Mouse (Mus musculus) midbrain, embryonic 16.5 days (tissue): ENCODE measurements around the gene Gm5089. TPM values are rescaled to one million over a fixed set of nuclear protein-coding genes. Genes with fewer than 3 reads are reported as not detected.
"Not testable (repeated sequence)": the region's sequence is repeated elsewhere in the genome, so short reads cannot be mapped to it uniquely, and the experiment has no call there.

Source experiments
- ATAC-seq: fragments of 200-750 bp; cut with Nextera tagmentation; 2 replicates; pipeline ENCODE4 v1.8.0; 2017; ENCODE audit warnings: moderate TSS enrichment
- H3K27ac ChIP-seq: fragments of 300-500 bp; sonication (generic); 2 replicates; pipeline ENCODE4 v1.5.1; 2014; ENCODE audit warnings: mild to moderate bottlenecking, low read length, mixed read lengths
- H3K27me3 ChIP-seq: fragments of 300-500 bp; sonication (generic); 2 replicates; pipeline ENCODE4 v1.6.1; 2014; ENCODE audit warnings: low read depth, low read length, mixed read lengths; ENCODE audit not compliant: control insufficient read depth, insufficient read depth
- H3K36me3 ChIP-seq: fragments of 300-500 bp; sonication (generic); 2 replicates; pipeline ENCODE4 v1.6.1; 2014; ENCODE audit warnings: mild to moderate bottlenecking, low read length, moderate library complexity, mixed read lengths; ENCODE audit not compliant: control insufficient read depth, insufficient read depth
- H3K4me1 ChIP-seq: fragments of 300-500 bp; sonication (generic); 2 replicates; pipeline ENCODE4 v1.6.1; 2014; ENCODE audit warnings: mild to moderate bottlenecking, low read length, mixed read lengths; ENCODE audit not compliant: control insufficient read depth, insufficient read depth
- H3K4me2 ChIP-seq: fragments of 300-500 bp; sonication (generic); 2 replicates; pipeline ENCODE4 v1.6.1; 2014; ENCODE audit warnings: mild to moderate bottlenecking, low read length, mixed read lengths
- H3K4me3 ChIP-seq: fragments of 300-500 bp; sonication (generic); 2 replicates; pipeline ENCODE4 v1.5.1; 2014; ENCODE audit warnings: low read depth, mild to moderate bottlenecking, low read length, moderate library complexity, mixed read lengths
- H3K9ac ChIP-seq: fragments of 300-500 bp; sonication (generic); 2 replicates; pipeline ENCODE4 v1.6.1; 2014; ENCODE audit warnings: low read depth, low read length, mixed read lengths
- H3K9me3 ChIP-seq: fragments of 300-500 bp; sonication (generic); replicated peaks from 2 replicates; pipeline ENCODE4 v1.6.1; 2014; ENCODE audit warnings: mild to moderate bottlenecking, low read length, mixed read lengths; ENCODE audit not compliant: control insufficient read depth, poor library complexity, severe bottlenecking
- WGBS: fragments of 180-500 bp; shearing (Covaris S2); extraction: QIAGEN DNeasy Blood & Tissue Kit; methylation state at CpG from one replicate; pipeline ENCODE4 v1.1.7; 2014; 5-methylcytosine and 5-hydroxymethylcytosine counted together
- polyA plus RNA-seq: library from polyadenylated mRNA; unstranded; fragments of >200 nt; fragmentation: Nextera tagmentation; extraction: Ambion mirVana; gene quantifications from 2 replicates; pipeline ENCODE4 v1.2.1, GENCODE M21; 2015

Gm5089 gene
- polyA plus RNA-seq, 1 experiment from 2014 or later, result 0.82 TPM

GRCm38 (mm10) chr14:122462689-122463079 is 11.8 kb upstream of the Gm5089 start:
- no peaks in the 10 kb centered on the region for H3K9me3 ChIP-seq
- 10% methylated on average over 17 of the region's 17 CpGs for WGBS
- no peaks in the 10 kb centered on the region for H3K36me3 ChIP-seq
- H3K4me3 ChIP-seq, result peak overlapping the region; percentile 52
- peak overlapping the region; percentile 75 for H3K9ac ChIP-seq
- peaks cover 16% of the 10 kb centered on the region for H3K4me1 ChIP-seq
- peak overlapping the region; percentile 70 for H3K4me2 ChIP-seq
- peak overlapping the region; percentile 92 for H3K27ac ChIP-seq
- H3K27me3 ChIP-seq, result peaks cover 31% of the 10 kb centered on the region
- no peak for ATAC-seq

- no peak for ATAC-seq
- H3K9me3 ChIP-seq, result no peaks in the 10 kb centered on the region
These were observed 11.1 kb upstream of the Gm5089 start for GRCm38 (mm10) chr14:122461966-122462365.

GRCm38 (mm10) chr14:122461500-122461899 is 10.6 kb upstream of the Gm5089 start:
- H3K9ac ChIP-seq, result peak overlapping the region; percentile 23; the same call in 1 of the 2 replicates
- peak overlapping the region; percentile 52 for H3K4me3 ChIP-seq
- peaks cover 25% of the 10 kb centered on the region for H3K27me3 ChIP-seq
- WGBS, result 33% methylated on average over 3 of the region's 3 CpGs
- ATAC-seq, result no peak
- H3K36me3 ChIP-seq, result no peaks in the 10 kb centered on the region
- peak overlapping the region; percentile 70 for H3K4me2 ChIP-seq
- H3K27ac ChIP-seq, result peak overlapping the region; percentile 92
- H3K4me1 ChIP-seq, result peaks cover 16% of the 10 kb centered on the region
- no peaks in the 10 kb centered on the region for H3K9me3 ChIP-seq

More at GRCm38 (mm10) chr14:122461966-122462365, 11.1 kb upstream of the Gm5089 start:
- Histone ChIP-seq H3K9ac (peak overlapping the region; percentile 23; the same call in 1 of the 2 replicates), H3K27me3 (peaks cover 29% of the 10 kb centered on the region), H3K4me3 (peak overlapping the region; percentile 52), H3K4me2 (peak overlapping the region; percentile 70), H3K36me3 (no peaks in the 10 kb centered on the region), H3K4me1 (peaks cover 16% of the 10 kb centered on the region), H3K27ac (peak overlapping the region; percentile 92)
- WGBS, result 11% methylated on average over 9 of the region's 9 CpGs

- H3K4me3 ChIP-seq, result peak overlapping the region; percentile 10; the same call in 1 of the 2 replicates
- no peaks in the 10 kb centered on the region for H3K9me3 ChIP-seq
- ATAC-seq, result no peak
- peak overlapping the region; percentile 35; the same call in 1 of the 2 replicates for H3K27ac ChIP-seq
- WGBS, result 41% methylated on average over 5 of the region's 5 CpGs
- peak overlapping the region; percentile 31; the same call in 1 of the 2 replicates for H3K9ac ChIP-seq
- H3K36me3 ChIP-seq, result no peaks in the 10 kb centered on the region
- peaks cover 14% of the 10 kb centered on the region for H3K4me1 ChIP-seq
- peaks cover 26% of the 10 kb centered on the region for H3K27me3 ChIP-seq
- H3K4me2 ChIP-seq, result peak overlapping the region; percentile 41
These were observed 9.3 kb upstream of the Gm5089 start for GRCm38 (mm10) chr14:122460226-122460625.

DNA sequence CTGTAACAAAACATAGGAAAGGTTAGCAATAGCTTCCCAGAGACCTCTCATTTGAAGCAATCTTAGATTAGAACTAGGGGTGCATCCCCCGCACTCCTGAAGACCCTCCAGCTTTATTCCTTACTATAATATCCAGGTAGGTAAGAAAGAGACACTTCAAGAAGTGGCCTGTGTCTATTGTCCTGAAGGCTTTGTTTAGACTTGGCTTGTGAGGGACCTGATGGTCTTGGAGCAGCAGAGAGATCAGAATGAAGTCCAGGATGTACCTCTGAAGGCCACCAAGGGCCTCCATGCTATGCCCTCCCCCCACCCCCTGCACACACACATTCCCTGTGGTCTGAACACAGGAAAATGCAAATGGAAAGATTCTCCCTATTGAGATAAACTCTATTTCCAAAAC is 8.9 kb upstream of the Gm5089 start:
- Histone ChIP-seq H3K36me3 (no peaks in the 10 kb centered on the region), H3K9ac (no peak overlapping the region), H3K4me2 (peak overlapping the region; percentile 41), H3K4me3 (no peak overlapping the region), H3K9me3 (no peaks in the 10 kb centered on the region), H3K4me1 (peaks cover 11% of the 10 kb centered on the region), H3K27ac (no peak overlapping the region), H3K27me3 (peaks cover 28% of the 10 kb centered on the region)
- ATAC-seq, result no peak
- WGBS, result 66% methylated on average over 1 of the region's 1 CpGs

DNA sequence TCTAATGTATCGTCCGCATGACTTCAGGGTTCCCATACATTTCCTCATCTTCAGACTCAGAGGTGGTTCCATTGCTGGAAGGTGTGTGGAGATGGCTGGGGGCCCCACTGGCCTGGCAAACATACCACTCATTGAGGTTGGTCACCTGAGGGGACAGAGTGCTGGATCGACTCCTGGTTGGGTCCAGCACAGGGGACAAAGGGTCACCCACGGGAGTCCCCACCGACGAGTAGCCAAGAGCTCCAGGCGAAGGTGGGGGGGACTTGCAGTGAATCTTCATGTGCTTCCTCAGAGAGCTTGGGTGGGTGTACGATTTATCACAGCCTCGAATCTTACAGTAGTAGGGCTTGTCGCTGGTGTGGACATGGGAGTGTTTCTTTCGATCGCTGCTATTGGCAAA is 8.4 kb upstream of the Gm5089 start:
- peaks cover 30% of the 10 kb centered on the region for H3K27me3 ChIP-seq
- H3K4me3 ChIP-seq, ATAC-seq, H3K9me3 ChIP-seq, H3K4me2 ChIP-seq, H3K36me3 ChIP-seq, H3K4me1 ChIP-seq, H3K9ac ChIP-seq, H3K27ac ChIP-seq: not testable (repeated sequence)
- 69% methylated on average over 6 of the region's 12 CpGs for WGBS

DNA sequence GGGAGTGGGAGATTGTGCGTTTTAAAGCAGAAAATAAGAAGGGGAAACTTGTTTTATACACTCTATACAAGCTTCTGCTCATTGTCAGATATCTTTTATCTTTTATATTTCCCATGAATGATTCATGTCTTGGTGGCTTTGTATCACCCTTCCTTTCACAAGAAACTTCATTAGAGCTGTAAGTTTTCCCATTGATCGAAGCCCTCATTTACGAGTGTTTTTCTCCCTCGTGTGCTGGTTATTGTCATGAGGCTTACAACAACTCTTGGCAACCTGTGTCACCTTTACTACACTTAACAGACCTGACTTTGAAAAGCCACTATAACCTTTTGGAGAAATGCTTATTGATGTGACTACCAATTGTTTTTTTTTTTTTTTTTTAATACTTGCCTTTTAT is 4.6 kb upstream of the Gm5089 start:
- H3K9me3 ChIP-seq, result no peaks in the 10 kb centered on the region
- H3K27me3 ChIP-seq, result peaks cover 34% of the 10 kb centered on the region
- 27% methylated on average over 4 of the region's 4 CpGs for WGBS
- no peaks in the 10 kb centered on the region for H3K36me3 ChIP-seq
- no peak overlapping the region for H3K4me2 ChIP-seq
- no peak overlapping the region for H3K9ac ChIP-seq
- no peak overlapping the region for H3K4me3 ChIP-seq
- no peak for ATAC-seq
- H3K4me1 ChIP-seq, result peaks cover 10% of the 10 kb centered on the region
- no peak overlapping the region for H3K27ac ChIP-seq

GRCm38 (mm10) chr14:122454901-122455561 is 4.1 kb upstream of the Gm5089 start:
- Histone ChIP-seq H3K36me3 (no peaks in the 10 kb centered on the region), H3K27ac (no peak overlapping the region; the same call in 1 of the 2 replicates), H3K4me3 (no peak overlapping the region), H3K9ac (no peak overlapping the region), H3K9me3 (no peaks in the 10 kb centered on the region), H3K4me2 (no peak overlapping the region), H3K27me3 (peaks cover 29% of the 10 kb centered on the region), H3K4me1 (peaks cover 14% of the 10 kb centered on the region)
- 27% methylated on average over 10 of the region's 10 CpGs for WGBS
- ATAC-seq, result no peak

DNA sequence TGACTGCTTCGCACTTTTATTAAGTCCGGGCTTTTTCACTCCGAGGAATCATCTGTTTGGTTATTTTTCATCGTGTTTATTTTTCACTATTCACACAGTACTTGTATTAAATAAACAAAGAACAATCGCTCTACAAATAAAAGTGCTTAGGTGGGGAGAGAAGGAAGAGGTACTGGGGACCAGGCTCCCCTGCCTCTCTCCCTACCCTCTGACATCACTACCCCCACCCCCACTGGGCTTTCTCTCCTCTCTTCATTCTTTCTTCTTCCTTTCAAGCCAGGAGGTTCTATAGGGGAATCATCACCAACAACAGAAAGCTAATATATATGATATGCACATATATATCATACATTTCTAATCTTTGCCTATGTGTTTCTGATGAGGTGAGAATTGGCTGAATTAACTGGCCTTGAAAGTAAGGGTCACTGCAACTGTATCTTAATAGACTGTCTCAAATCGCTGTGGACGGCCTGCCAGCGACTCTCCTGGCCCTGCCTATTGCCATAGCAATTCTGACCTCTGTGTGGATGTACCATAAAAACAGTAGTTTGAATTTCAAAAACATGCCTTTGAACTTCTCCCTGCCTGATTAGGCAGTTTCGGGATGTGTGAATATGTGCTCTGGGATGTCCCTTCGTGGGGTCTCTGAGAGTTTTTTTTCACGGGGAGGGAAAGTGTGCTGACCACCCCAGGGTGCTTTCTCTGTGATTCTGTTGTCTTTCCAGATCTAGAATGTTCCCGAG is 3.3 kb upstream of the Gm5089 start:
- ATAC-seq, result no peak
- no peak overlapping the region for H3K4me3 ChIP-seq
- H3K4me1 ChIP-seq, result peaks cover 14% of the 10 kb centered on the region
- H3K9me3 ChIP-seq, result no peaks in the 10 kb centered on the region
- peak overlapping the region; percentile 6; the same call in 1 of the 2 replicates for H3K27ac ChIP-seq
- no peaks in the 10 kb centered on the region for H3K36me3 ChIP-seq
- WGBS, result 6% methylated on average over 12 of the region's 12 CpGs
- H3K9ac ChIP-seq, result peak overlapping the region; percentile 20; the same call in 1 of the 2 replicates
- peaks cover 35% of the 10 kb centered on the region for H3K27me3 ChIP-seq
- H3K4me2 ChIP-seq, result peak overlapping the region; percentile 39
